Mouse (Mus musculus): ENCODE measurements around the gene Pigs.

The Pigs gene

GRCm38 (mm10) chr11:78363309-78364007 lies 35.2 kb downstream of the Pigs start:
- DNase-seq (ENCODE audit: low spot score in 2 of 2) = no peak

GRCm38 (mm10) chr11:78364103-78364502 lies 35.9 kb downstream of the Pigs start:
- DNase-seq (ENCODE audit: low spot score in 2 of 2) = no peak

- DNase-seq (ENCODE audit: low spot score in 2 of 2) = no peak
Measured at GRCm38 (mm10) chr11:78367456-78368225, 39.4 kb downstream of the Pigs start.

GRCm38 (mm10) chr11:78370389-78370788 lies 42.2 kb downstream of the Pigs start:
- DNase-seq (ENCODE audit: low spot score in 2 of 2) = no peak

- no peak for DNase-seq (ENCODE audit: low spot score in 2 of 2)
Measured at GRCm38 (mm10) chr11:78371711-78372110, 43.5 kb downstream of the Pigs start.

GRCm38 (mm10) chr11:78372166-78372565 lies 44.0 kb downstream of the Pigs start:
- DNase-seq (ENCODE audit: low spot score in 2 of 2) = no peak

- no peak for DNase-seq (ENCODE audit: low spot score in 2 of 2)
Measured at GRCm38 (mm10) chr11:78372610-78373009, 44.4 kb downstream of the Pigs start.

- no peak for DNase-seq (ENCODE audit: low spot score in 2 of 2)
Measured at GRCm38 (mm10) chr11:78374147-78374546, 45.9 kb downstream of the Pigs start.

GRCm38 (mm10) chr11:78377549-78378159 lies 49.4 kb downstream of the Pigs start:
- DNase-seq (ENCODE audit: low spot score in 2 of 2) = no peak

GRCm38 (mm10) chr11:78380351-78380750 lies 52.1 kb downstream of the Pigs start:
- no peak for DNase-seq (ENCODE audit: low spot score in 2 of 2)

- DNase-seq (ENCODE audit: low spot score in 2 of 2) = no peak
Measured at GRCm38 (mm10) chr11:78380996-78381395, 52.8 kb downstream of the Pigs start.

- no peak for DNase-seq (ENCODE audit: low spot score in 2 of 2)
Measured at GRCm38 (mm10) chr11:78382286-78382685, 54.1 kb downstream of the Pigs start.

- DNase-seq (ENCODE audit: low spot score in 2 of 2) = no peak
Measured at GRCm38 (mm10) chr11:78382701-78383100, 54.5 kb downstream of the Pigs start.

GRCm38 (mm10) chr11:78385776-78386175 lies 57.6 kb downstream of the Pigs start:
- no peak for DNase-seq (ENCODE audit: low spot score in 2 of 2)

- DNase-seq (ENCODE audit: low spot score in 2 of 2) = no peak
Measured at GRCm38 (mm10) chr11:78386508-78387043, 58.4 kb downstream of the Pigs start, which contains the start of gene Foxn1. Gene Foxn1 (minus strand): TSS chr11:78386558.

Data from frontal cortex, postnatal 25 days (tissue).